Mouse (Mus musculus) liver, embryonic 16.5 days (tissue): ENCODE data around the gene Znrd1as. TPM values are rescaled to one million over a fixed set of nuclear protein-coding genes. Genes with fewer than 3 reads are reported as not detected.

ENCODE experiments used
- polyA plus RNA-seq: library from polyadenylated mRNA; unstranded; fragments of >200 nt; fragmentation: Nextera tagmentation; extraction: Ambion mirVana; gene quantifications from 2 replicates; pipeline ENCODE4 v1.2.1, GENCODE M21; 2015

Gene Znrd1as
- polyA plus RNA-seq, 1 experiment from 2014 or later: 3.0 TPM

Other genes starting within 250 kb of the Znrd1as start
- gene H2-M10.5, start 185.7 kb upstream of the Znrd1as start, polyA plus RNA-seq: not detected in 2 replicates
- gene H2-M10.6, start 146.4 kb upstream of the Znrd1as start, polyA plus RNA-seq: not detected in 2 replicates
- 15.8 and 16.7 TPM in 2 replicates for gene Trim26, start 121.5 kb upstream of the Znrd1as start, polyA plus RNA-seq
- gene Trim15, start 91.4 kb upstream of the Znrd1as start, polyA plus RNA-seq: 0.55 and 0.61 TPM in 2 replicates
- 285 and 295 TPM in 2 replicates for gene Trim10, start 89.0 kb upstream of the Znrd1as start, polyA plus RNA-seq
- gene Trim40, start 68.5 kb upstream of the Znrd1as start, polyA plus RNA-seq: not detected in 2 replicates
- gene Trim31, start 60.5 kb upstream of the Znrd1as start, polyA plus RNA-seq: 0.27 TPM in 1 of 2 replicates, not detected in the other
- 0.08 TPM in 1 of 2 replicates, not detected in the other for gene Rnf39, start 15.7 kb upstream of the Znrd1as start, polyA plus RNA-seq
- 23.9 and 28.8 TPM in 2 replicates for gene Ppp1r11, start 6.9 kb upstream of the Znrd1as start, polyA plus RNA-seq
- 20.9 and 21.3 TPM in 2 replicates for gene Znrd1, start within 50 bp of the Znrd1as start, polyA plus RNA-seq
- gene 2410137M14Rik, start 22.6 kb downstream of the Znrd1as start, polyA plus RNA-seq: not detected in 2 replicates
- not detected in 2 replicates for gene H2-M5, start 30.9 kb downstream of the Znrd1as start, polyA plus RNA-seq
- 2.9 and 3.4 TPM in 2 replicates for gene Zfp57, start 42.6 kb downstream of the Znrd1as start, polyA plus RNA-seq
- not detected in 2 replicates for gene Mog, start 64.8 kb downstream of the Znrd1as start, polyA plus RNA-seq
- 0.46 and 1.0 TPM in 2 replicates for gene Gabbr1, start 87.4 kb downstream of the Znrd1as start, polyA plus RNA-seq
- not detected in 2 replicates for gene Olfr90, start 129.9 kb downstream of the Znrd1as start, polyA plus RNA-seq
- gene Olfr91, start 139.7 kb downstream of the Znrd1as start, polyA plus RNA-seq: not detected in 2 replicates
- gene Olfr92, start 161.5 kb downstream of the Znrd1as start, polyA plus RNA-seq: not detected in 2 replicates
- not detected in 2 replicates for gene Olfr93, start 202.9 kb downstream of the Znrd1as start, polyA plus RNA-seq
- gene Ubd, start 235.3 kb downstream of the Znrd1as start, polyA plus RNA-seq: not detected in 2 replicates
- gene Olfr94, start 242.4 kb downstream of the Znrd1as start, polyA plus RNA-seq: not detected in 2 replicates